Mouse (Mus musculus) heart, adult 11 months (tissue): ENCODE results near the gene Nags.
"Not testable (repeated sequence)": the region's sequence is repeated elsewhere in the genome, so short reads cannot be mapped to it uniquely, and the experiment has no call there.

Experiments
- DNase-seq: peaks from one replicate; pipeline ENCODE4 v3.0.0; 2022

The Nags gene

GRCm38 (mm10) chr11:102158024-102158423 lies 12.7 kb downstream of the Nags start:
- not testable (repeated sequence) for DNase-seq

GRCm38 (mm10) chr11:102159781-102160180 lies 14.5 kb downstream of the Nags start:
- no peak for DNase-seq

GRCm38 (mm10) chr11:102165971-102166722 lies 20.8 kb downstream of the Nags start:
- DNase-seq, result no peak

- no peak for DNase-seq
Observed at GRCm38 (mm10) chr11:102167539-102167938, 22.2 kb downstream of the Nags start.

GRCm38 (mm10) chr11:102168689-102169088 lies 23.4 kb downstream of the Nags start:
- no peak for DNase-seq

- DNase-seq, result no peak
Observed at GRCm38 (mm10) chr11:102179836-102180235, 34.5 kb downstream of the Nags start.

DNA sequence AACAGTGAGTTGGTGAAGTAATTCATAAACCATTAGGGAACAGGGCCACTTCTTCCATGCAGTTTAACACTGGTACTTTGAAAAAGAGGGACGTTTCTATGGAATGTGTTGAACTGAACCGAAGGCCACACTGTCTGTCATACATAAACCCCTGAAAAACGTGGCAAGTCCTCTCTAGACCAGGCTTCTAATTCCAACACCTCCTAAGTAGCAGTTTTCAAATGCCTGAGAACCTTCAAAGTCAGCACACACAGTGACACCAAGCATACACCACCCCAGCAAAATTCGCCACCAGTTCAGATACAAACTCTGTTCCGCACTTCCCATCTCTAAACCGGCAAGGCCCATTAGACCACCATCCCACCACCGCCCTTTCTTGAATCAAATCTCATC lies 38.9 kb downstream of the Nags start:
- DNase-seq, result no peak

GRCm38 (mm10) chr11:102184646-102185495 lies 39.6 kb downstream of the Nags start, which contains the start of gene Lsm12:
Gene Lsm12, minus strand, starts transcription at chr11:102185296.
- DNase-seq, result peak; percentile 99

- DNase-seq, result no peak
Observed at GRCm38 (mm10) chr11:102185677-102186076, 40.4 kb downstream of the Nags start.

GRCm38 (mm10) chr11:102186235-102186634 lies 40.9 kb downstream of the Nags start:
- no peak for DNase-seq

DNA sequence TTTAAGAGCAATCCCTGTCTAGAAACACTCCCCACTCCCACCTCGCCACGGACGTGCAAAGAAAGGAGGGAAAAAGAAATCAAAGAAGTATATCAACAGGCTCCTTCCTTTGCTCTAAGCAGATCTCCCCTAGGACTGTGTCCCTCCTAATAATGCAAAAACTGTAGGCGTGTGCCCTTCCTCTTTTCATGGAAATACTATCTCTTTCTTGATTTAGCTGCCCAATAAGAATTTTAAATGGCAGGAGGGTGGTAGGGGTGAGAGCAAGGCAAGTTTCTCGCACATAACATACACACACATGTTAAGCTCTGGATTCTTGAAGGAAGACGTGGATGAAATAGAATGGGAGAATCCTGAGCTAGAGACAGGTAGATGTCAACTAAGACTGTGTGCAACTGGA lies 43.7 kb downstream of the Nags start:
- no peak for DNase-seq

- DNase-seq, result peak; percentile 99
Observed at GRCm38 (mm10) chr11:102189461-102190436, 44.4 kb downstream of the Nags start, which contains the start of gene G6pc3. Gene G6pc3, plus strand, starts transcription at chr11:102189620.

DNA sequence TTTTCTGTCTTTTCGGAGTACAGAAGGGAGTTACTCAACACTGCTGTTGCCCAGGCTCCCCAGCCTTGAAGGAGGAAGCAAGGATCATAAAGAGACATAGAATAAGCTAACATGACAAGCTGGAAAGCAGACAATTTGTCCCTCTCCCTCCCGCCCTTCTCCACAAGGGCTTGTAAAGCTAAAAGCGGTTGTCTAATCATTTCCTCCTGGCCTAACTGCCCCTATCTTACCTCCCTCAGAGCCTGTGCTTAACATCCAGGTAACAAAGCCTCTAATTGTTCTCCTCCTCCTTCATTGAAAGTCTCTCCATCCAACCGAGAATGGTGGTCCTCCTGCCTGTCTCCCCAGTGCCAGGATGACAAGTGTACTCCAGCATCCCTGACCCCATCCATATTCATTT lies 45.5 kb downstream of the Nags start:
- DNase-seq, result no peak

DNA sequence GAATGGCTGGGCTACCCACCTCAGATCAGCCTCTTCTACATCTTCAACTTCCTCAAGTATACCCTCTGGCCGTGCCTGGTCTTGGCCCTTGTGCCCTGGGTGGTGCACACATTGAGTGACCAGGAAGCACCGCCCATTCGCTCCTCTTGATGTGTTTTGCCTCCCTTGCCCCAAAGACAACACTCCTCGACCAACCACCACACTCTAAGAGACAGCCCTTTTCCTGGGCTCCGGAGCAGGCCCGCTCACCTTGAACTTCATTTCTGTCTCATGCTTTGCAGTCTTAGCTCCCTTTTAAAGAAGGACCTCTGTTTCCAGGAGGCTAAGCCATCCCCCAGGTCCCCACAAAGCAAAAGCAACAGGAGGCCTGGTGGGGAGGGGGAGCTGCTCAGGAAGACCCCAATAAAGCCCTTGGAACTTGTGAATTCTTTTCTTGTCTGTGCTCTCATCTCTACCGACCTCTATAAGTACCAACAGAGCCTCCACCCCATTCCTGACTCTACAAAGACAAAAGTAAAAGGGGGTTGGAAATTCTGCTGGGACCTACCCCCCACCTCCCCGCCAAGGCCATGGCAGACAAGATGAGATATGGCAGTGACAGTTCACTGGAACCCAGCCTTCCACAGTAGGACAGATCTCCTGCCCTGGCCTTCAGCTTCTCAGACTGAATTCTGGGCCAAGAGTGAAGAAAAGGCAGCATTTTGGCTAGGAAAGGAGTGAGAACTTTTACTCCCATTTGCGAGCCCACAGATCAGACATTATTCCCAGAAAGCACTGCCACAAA lies 48.5 kb downstream of the Nags start:
- DNase-seq, result no peak

- peak; percentile 89 for DNase-seq
Observed at GRCm38 (mm10) chr11:102196018-102196797, 50.9 kb downstream of the Nags start.

GRCm38 (mm10) chr11:102198245-102198644 lies 52.9 kb downstream of the Nags start:
- no peak for DNase-seq
